Mouse (Mus musculus) cortical plate, adult 2 months (tissue): Measurements from ENCODE around the gene Cd55b.

Experiments used
- CTCF ChIP-seq: fragments of 200-500 bp; IDR thresholded peaks from 2 replicates; pipeline ENCODE4 v1.5.1; 2011; ENCODE audit warnings: mild to moderate bottlenecking, control low read depth, low read length; ENCODE audit not compliant: insufficient read depth; ENCODE audit errors: extremely low read depth
- POLR2A ChIP-seq: fragments of 200-500 bp; IDR thresholded peaks from 2 replicates; pipeline ENCODE4 v1.6.1; 2011; ENCODE audit warnings: mild to moderate bottlenecking, low read length, control low read depth; ENCODE audit not compliant: insufficient read depth; ENCODE audit errors: extremely low read depth

DNA sequence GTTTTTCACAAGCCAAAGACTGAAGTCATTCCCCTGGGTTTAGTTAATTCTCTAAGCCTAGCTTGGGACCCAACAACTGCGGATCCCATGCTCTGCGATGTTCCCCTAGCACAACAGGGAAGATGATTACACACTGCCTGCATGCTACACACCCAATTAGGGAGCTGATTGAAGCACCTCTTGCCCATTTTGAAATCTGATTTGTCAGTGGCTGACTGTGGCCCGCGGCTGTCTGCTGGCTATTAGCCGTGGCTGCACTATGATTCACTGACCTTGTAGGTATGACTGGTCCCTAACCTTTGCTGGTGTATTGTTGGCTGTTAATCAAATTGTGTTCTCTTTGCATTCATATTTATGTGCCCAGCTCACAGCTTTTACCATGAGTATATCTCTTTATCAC is 51.5 kb downstream of the Cd55b start:
- TF ChIP-seq POLR2A, result no peak
- no peak for TF ChIP-seq CTCF
